Mouse (Mus musculus) hematopoietic stem cell, adult 5-6 weeks (primary cell): ENCODE results near the gene Mov10. TPM values are rescaled to one million over a fixed set of nuclear protein-coding genes. Genes with fewer than 3 reads are reported as not detected.
"Not testable (repeated sequence)": the region's sequence is repeated elsewhere in the genome, so short reads cannot be mapped to it uniquely, and the experiment has no call there.

Experiments
- ATAC-seq, 2 experiments: fragments of 125-278 bp in 1 of 2; replicated peaks in 1 of 2; 2 replicates each; pipeline ENCODE4 v1.8.0; 2016 to 2017; ENCODE audit warnings: inconsistent platforms in 2 of 2, mild to moderate bottlenecking in 2 of 2, moderate number of reproducible peaks in 2 of 2, low read depth in 1 of 2, moderate TSS enrichment in 1 of 2; ENCODE audit not compliant: low FRiP score in 2 of 2, poor library complexity in 2 of 2, severe bottlenecking in 2 of 2, insufficient read depth in 1 of 2, low TSS enrichment in 1 of 2
- total RNA-seq: library from RNA; stranded (forward); fragments of 172-1452, 232-1000 nt; gene quantifications from 2 replicates; pipeline ENCODE4 v1.2.3, GENCODE M21; 2017

Gene Mov10
- total RNA-seq, 1 experiment from 2014 or later: 9.6 TPM

- no peak for ATAC-seq
These were observed 51.2 kb downstream of the Mov10 start for GRCm38 (mm10) chr3:104767141-104767540.

DNA sequence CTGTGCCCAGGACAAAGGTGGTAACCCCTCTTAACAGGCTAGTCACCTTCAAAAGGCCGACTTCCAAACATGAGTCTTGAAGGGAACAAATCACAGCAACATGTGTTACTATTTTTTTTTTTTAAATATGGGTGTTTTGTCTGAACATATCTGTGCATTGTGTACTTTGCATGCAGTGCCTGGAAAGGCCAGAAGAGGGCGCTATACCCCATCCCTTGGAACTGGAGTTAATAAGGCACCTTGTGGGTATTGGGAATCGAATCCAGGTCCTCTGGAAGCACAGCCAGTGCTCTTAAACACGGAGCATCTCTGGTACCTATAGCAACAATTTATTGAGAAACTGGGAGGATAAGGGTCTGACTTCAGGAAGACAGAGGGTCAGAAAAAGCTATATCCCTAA, 53.3 kb downstream of the Mov10 start:
- ATAC-seq: no peak

- ATAC-seq: not testable (repeated sequence)
These were observed 56.1 kb downstream of the Mov10 start for GRCm38 (mm10) chr3:104762103-104762863.

- ATAC-seq: no peak
These were observed 59.5 kb downstream of the Mov10 start for GRCm38 (mm10) chr3:104758869-104759268.

DNA sequence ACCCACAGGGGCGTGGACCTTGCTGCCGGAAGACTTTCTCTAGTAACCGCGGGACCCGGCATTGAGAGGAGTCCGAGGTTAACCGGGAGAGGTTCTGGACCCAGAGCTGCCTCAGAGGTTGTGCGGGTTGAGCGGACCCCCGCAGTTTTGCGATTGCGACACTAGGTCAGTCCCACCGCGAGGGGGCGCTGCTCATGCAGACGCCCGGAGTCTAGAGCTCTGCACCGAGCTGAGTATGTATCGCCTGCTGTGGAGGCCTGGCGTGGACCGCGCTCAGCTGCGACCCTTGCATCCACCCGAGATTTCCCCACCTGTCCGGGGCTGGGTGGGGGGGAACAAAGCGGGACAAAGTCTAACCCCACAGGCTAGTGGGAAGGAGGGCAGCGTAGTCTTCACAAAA, 60.0 kb downstream of the Mov10 start:
- ATAC-seq: peak; percentile 70 to 84

DNA sequence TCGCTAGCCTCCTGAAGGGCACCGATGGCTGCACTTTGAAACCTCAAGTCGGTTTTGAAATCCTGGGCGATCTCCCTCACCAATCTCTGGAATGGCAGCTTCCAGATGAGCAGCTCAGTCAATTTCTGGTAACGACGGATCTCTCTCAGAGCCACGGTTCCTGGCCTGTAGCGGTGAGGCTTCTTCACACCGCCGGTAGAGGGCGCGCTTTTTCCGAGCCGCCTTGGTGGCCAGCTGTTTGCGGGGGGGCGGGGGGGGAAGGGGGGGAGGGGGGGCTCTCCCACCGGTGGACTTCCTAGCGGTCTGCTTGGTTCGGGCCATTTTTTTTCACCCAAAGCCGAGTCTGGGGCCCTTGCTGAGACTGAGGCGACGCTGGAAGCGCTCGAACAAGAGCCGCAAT, 65.5 kb downstream of the Mov10 start:
- ATAC-seq: peak; percentile 27 to 45; a peak in 3 of 4 replicates

Other genes with a start within 250 kb of the Mov10 start
- gene Slc16a1, start 179.9 kb downstream of the Mov10 start, total RNA-seq: 29.8 and 58.4 TPM in 2 replicates
- not detected in 2 replicates for gene Ppm1j, start 37.5 kb downstream of the Mov10 start, total RNA-seq
- gene Fam19a3, start 36.7 kb downstream of the Mov10 start, total RNA-seq: 0.13 TPM in 1 of 2 replicates, not detected in the other
- 0.45 and 1.1 TPM in 2 replicates for gene Rhoc, start 30.2 kb downstream of the Mov10 start, total RNA-seq
- gene St7l, start 45.4 kb upstream of the Mov10 start, total RNA-seq: 21.1 and 59.5 TPM in 2 replicates
- 190 and 227 TPM in 2 replicates for gene Capza1, start 45.9 kb upstream of the Mov10 start, total RNA-seq
- not detected in 2 replicates for gene Wnt2b, start 143.4 kb upstream of the Mov10 start, total RNA-seq
- 0.35 and 0.81 TPM in 2 replicates for gene Cttnbp2nl, start 234.6 kb upstream of the Mov10 start, total RNA-seq
- not detected in 2 replicates for gene 4930564D02Rik, start 248.3 kb upstream of the Mov10 start, total RNA-seq